Mouse (Mus musculus) lung, postnatal 4 days (tissue): ENCODE results near the gene Rpp14.
"Not testable (repeated sequence)": the region's sequence is repeated elsewhere in the genome, so short reads cannot be mapped to it uniquely, and the experiment has no call there.

Source experiments
- DNase-seq, 2 experiments: peaks; one replicate each; pipeline ENCODE4 v3.0.0; 2021

Gene Rpp14

DNA sequence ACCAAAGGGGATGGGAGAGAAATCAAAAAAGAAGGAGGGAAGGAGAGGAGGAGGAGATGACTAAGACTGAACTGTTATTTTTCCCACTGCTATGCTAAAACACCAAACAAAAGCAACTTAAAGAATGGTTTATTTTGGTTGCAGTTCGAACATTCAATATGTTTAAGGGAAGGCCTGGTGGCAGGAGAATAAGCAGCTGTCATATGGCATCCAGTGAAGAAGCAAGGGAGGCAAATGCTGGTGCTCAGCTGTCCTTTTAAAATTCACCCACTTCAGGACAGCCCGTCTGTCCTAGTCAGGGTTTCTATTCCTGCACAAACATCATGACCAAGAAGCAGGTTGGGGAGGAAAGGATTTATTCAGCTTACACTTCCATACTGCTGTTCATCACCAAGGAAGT lies 37.2 kb downstream of the Rpp14 start:
- no peak for DNase-seq

DNA sequence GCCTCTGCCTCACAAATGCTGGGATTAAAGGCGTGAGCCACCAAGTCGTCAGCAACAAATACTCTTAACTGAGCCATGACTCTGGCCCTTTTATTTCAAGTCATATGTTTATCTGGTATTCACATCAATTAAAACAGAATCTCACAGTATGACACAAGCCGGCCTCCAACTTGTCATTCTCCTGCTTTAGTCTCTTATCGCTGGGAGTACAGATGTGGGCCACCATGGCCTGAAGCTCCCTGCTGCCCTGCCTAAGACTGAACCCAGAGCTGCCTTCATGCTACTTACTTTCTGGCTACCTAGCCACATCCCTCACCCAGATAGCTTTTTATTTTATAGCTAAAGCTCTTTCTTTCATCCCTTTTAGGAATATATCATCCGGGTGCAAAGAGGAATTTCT lies 39.3 kb downstream of the Rpp14 start:
- DNase-seq: no peak

DNA sequence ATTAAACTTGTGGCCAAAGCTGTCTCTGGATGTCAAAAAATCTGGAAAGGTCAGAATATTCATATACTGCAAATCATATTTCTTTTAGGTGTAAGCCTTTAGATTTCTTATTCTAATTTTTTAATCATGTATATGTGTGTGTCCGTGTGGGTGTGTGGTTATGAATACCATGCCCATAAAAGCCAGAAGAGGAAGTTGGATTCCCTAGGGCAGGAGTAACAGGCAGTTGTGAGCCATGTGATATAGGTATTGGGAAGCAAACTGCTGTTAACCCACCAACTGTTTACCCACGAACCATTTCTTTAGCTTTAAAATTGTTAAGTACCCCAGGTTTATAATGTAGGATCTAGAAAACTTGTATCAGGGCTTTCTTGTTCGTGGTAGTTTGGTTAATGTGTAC lies 39.7 kb downstream of the Rpp14 start:
- no peak for DNase-seq

DNA sequence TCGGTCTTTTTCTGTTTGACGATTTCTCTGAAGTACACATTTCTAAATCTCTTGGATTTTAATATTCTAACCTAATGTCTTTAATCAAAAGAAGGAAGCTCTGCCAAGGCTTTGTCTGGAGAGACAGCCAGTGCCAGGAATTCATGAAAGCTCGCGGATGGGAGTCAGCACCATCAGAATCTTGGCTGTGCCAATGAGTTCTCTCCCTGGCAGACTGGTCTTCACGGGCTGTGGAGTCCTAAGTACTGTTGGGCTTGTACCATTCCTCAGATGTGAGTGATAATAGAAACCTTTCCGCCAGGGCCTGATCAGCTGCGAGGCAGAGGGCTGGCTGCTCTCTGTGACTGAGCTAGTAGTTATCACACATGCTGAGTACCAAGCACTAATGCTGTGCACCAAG lies 43.0 kb downstream of the Rpp14 start:
- peak in 1 of 2 experiments; percentile 39 for DNase-seq

DNA sequence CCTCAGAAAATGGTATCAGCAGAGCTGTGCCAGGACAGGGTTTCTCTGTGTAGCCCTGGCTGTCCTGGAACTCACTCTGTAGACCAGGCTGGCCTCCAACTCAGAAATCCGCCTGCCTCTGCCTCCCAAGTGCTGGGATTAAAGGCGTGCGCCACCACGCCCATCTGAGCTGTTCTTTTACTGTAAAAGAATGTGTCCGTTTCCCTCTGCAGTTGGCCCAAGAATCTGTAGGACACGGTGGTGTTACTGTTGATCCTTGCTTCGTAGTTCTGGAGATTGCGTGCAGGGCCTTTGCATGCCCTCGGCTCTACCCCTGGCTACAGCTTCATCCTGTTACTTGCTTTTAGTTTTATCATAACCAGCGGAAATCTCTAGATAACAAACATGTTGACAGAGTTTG lies 43.4 kb downstream of the Rpp14 start:
- DNase-seq: not testable (repeated sequence)

DNA sequence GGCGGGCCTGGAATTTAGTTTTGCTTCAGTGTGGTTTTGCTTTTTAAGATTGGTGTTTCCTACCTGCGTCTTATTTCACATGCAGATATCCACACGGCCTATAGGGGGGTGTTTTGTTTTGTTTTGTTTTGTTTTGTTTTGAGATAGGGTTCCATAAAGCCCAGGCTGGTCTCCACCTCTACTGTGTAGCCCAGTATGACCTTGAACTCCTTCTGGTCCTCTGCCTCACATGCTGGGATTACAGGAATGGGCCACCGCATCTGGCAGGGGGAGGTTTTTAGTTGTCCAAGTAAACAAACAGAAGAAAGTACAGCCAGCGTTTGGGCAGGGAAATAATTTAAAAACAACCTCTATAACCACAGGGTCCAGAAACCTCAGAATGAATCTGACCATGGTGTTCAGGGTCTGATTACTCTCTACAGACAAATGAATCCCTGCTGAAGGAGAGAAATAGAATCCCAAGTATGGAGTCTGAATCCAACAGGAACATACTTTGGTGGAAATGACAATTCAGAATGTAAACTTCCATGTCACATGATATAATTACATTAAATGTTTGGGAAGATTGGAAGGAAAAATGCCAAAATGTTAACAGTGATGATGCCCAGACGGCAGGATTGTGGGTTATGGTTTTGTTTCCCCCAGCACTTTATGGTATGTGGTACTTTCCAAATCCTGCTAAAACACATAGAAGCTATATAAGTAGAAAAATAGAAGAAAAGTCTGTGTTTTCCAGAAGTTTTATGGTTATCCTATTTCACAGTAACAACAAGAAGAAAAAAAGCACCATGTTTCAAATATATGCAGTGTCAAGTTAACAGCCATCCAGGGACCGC lies 44.1 kb downstream of the Rpp14 start:
- DNase-seq: no peak

DNA sequence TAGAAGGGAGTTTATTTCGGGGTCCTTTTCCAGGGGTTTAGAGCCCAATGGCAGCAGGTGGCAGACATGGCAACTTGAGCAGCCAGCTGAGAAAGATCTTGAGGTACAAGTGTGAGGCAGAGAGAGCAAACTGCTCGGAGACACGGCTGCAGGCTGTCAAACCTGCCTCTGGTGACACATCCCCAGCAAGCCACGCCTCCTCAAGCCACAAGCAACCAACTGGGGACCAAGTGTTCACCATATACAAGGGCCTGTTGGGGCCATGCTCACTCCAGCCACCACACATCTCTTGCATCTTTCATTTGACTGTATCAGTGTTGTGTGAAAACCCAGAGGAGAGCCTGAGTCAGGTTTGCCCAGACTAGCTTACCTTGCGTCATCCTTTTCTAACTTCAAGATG lies 47.8 kb downstream of the Rpp14 start:
- no peak for DNase-seq

DNA sequence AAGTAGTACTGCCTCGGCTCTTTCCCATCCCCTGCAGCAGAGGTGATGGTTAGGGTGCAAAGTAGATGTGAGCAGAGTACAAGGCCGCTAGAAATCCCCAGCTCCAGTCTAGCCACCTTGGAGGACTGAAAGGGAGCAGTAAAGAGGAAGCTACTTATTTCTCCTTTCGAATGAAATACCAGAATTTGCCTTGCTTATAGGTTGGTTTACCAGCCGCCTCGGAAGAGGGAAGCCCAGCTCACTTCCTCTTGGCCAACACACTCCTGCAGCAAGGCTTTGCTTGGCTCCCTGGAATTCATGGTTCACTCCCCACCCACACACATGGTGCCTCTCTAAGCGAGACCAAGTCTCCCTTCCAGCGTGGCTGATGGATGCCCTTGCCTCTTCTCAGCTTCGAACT lies 52.6 kb downstream of the Rpp14 start:
- DNase-seq: peak in 1 of 2 experiments; percentile 29

DNA sequence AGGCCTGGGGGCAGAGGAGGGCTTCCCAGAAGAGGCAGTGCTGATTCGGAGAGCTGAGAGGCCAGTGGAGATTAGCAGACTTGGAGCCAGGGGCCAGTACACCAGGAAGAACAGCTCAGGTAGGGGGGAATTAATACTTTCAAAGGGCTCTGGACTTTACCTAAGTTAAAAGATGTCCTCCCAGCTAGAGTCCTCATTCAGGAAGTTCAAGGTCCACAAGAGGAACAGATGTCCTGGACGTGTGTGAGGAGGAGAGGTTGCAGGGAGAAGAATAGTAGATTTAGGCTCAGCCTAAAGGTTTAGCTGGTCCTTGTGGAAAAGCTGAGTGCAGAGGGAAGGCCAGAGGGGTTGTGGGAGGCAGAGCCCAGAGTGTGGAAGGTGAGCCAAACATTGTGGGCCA lies 54.1 kb downstream of the Rpp14 start:
- peak in 1 of 2 experiments; percentile 5 for DNase-seq

DNA sequence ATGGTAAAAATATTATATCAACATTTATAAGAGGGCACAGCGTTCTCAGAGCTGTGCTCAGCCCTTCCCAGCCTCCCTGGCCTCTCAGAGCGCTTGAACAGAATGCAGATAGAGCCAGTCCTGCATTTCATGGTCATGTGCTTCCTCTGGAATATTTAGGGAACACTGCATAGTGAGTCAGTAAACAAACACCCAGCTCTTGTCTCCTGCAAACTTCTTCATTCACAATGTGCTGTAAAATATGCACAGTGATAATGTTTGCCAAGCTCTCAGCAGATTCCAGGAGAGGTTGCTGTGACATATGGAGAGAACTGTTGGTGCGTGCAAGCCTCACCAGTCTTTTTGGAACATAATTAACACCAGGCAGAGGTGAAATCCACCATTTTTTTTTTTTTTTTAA lies 55.0 kb downstream of the Rpp14 start:
- peak; percentile 26 to 36 for DNase-seq

DNA sequence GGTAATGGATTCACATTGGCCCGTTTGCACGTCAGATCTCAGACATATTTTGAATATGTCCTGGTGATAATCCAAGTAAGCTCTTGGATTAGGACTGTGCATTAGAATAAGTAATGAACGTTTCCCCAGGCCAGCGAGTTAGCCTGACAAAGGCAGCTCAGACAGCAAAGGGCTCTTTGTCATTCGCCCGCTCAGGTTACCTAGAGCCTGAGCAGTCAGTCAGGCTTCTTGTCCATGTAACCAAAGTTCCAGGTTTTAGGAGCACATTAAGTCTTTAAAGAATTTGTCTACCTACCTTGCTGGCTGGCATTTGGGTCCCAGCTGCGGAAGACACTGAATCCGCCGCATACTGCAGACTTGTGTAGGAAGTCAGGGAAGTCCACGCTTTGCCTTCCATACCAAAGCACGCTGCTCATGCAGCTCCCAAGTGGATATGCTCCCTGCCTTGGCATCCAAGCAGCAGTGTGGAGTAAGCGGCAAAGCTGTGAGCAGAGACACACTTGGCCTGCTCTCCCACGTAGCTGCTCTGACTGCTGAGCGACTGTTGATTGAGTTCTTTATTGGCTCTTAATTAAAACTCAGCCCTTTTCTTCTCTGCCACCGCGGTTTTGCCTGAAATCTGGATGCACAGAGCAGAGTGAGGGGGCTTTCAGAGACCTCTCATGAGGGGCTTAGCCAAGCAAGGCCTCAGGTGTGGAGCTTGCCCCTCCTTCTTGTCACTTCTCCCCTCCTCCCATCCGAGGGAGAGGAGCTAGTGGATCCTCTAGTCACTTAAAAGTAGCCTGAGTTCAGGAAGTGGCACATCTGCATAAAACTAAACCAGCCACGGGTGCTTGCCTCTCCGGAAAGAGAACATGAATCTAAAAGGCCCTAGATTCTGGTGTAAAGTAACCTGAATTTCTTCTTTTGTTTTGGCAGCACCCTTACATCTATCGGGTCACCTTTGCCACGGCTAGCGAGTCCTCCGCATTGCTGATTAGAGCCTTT lies 59.9 kb downstream of the Rpp14 start:
- DNase-seq: no peak

DNA sequence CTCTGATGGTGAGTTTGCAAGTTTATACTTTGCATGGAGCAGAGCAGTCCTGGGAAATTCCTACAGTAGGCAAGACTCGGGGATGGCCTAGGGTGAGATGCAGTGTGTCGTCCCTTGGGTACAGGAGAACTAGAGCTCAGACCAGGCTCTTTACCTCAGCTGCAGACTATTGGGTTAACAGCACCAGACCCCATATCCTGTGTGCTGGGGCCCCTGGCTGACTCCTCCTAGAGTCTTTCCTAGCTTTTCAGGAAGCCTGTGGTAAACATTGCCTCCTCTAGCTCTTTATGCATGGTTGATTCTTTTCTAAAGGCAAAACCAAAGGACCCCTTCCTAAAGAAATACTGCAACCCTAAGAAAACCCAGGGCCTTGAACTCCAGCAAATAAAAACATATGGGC lies 61.0 kb downstream of the Rpp14 start:
- DNase-seq: no peak
